Mouse (Mus musculus) olfactory bulb, adult 2 months (tissue): ENCODE measurements around the gene B3galt5.

ENCODE experiments used
- CTCF ChIP-seq: fragments of 200-500 bp; IDR thresholded peaks from 2 replicates; pipeline ENCODE4 v1.5.1; 2012; ENCODE audit warnings: low read depth, mild to moderate bottlenecking, low read length, moderate library complexity; ENCODE audit not compliant: insufficient read depth
- POLR2A ChIP-seq: fragments of 200-500 bp; IDR thresholded peaks from 2 replicates; pipeline ENCODE4 v1.6.1; 2012; ENCODE audit warnings: mild to moderate bottlenecking, low read depth, low read length, moderate library complexity; ENCODE audit not compliant: insufficient read depth

DNA sequence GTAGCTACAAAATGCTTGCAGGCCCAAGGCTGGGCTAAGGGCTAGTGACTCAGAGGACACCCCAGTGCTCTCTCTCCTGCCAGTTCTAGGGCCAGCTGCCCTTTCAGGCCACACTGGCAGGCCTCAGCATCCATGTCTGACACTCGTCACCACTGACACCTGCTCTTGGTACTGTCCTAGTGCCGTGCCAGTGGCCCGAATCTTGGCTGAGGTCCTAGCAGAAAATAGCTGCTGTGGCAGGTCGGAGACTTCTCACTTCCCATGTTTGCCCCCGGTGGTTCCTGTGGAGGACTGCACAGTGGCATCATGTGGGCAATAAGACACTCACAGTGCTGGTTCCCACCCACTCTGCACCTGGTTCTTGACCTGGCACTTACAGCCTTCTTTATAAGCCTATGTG lies 14.1 kb upstream of the B3galt5 start:
- TF ChIP-seq POLR2A (no peak), CTCF (no peak)
